Mouse (Mus musculus) small intestine, adult 2 months (tissue): ENCODE data around the gene Gpc1. TPM values are rescaled to one million over a fixed set of nuclear protein-coding genes. Genes with fewer than 3 reads are reported as not detected.

Experiments
- H3K27ac ChIP-seq: fragments of 200-500 bp; 2 replicates; pipeline ENCODE4 v1.5.1; 2012; ENCODE audit warnings: low read depth, low read length, control low read depth, inconsistent platforms; ENCODE audit not compliant: insufficient read depth
- H3K27me3 ChIP-seq: fragments of 200-500 bp; 2 replicates; pipeline ENCODE4 v1.6.1; 2012; ENCODE audit warnings: mild to moderate bottlenecking, moderate library complexity, low read length, inconsistent platforms; ENCODE audit not compliant: control insufficient read depth, insufficient read depth
- H3K36me3 ChIP-seq: fragments of 200-500 bp; 2 replicates; pipeline ENCODE4 v1.6.1; 2012; ENCODE audit warnings: mild to moderate bottlenecking, low read length, control low read depth, inconsistent platforms; ENCODE audit not compliant: control insufficient read depth, insufficient read depth
- H3K4me1 ChIP-seq: fragments of 200-500 bp; 2 replicates; pipeline ENCODE4 v1.6.1; 2012; ENCODE audit warnings: low read length, inconsistent platforms, mixed read lengths; ENCODE audit not compliant: control insufficient read depth, insufficient read depth, insufficient read length
- H3K4me3 ChIP-seq: fragments of 200-500 bp; 2 replicates; pipeline ENCODE4 v1.5.1; 2012; ENCODE audit warnings: low read depth, mild to moderate bottlenecking, control low read depth, inconsistent platforms, low read length, moderate library complexity
- CTCF ChIP-seq: fragments of 200-500 bp; IDR thresholded peaks from 2 replicates; pipeline ENCODE4 v1.5.1; 2012; ENCODE audit warnings: low read depth, mild to moderate bottlenecking, control low read depth, inconsistent platforms, low read length, moderate library complexity, mixed read lengths; ENCODE audit not compliant: insufficient replicate concordance, insufficient read length; ENCODE audit errors: extremely low read depth
- POLR2A ChIP-seq: fragments of 200-500 bp; IDR thresholded peaks from 2 replicates; pipeline ENCODE4 v1.6.1; 2012; ENCODE audit warnings: low read depth, mild to moderate bottlenecking, control low read depth, inconsistent platforms, low read length, moderate library complexity
- WGBS: fragments of 180-500 bp; shearing (Covaris S2); methylation state at CpG from one replicate; pipeline ENCODE4 v1.1.7; 2018; 5-methylcytosine and 5-hydroxymethylcytosine counted together
- polyA plus RNA-seq: library from polyadenylated mRNA; depleted of rRNA; stranded (reverse); fragments of >200 nt; gene quantifications from 2 replicates; pipeline ENCODE4 v1.2.3, GENCODE M21; 2012

Gene Gpc1
- polyA plus RNA-seq, 1 experiment = 8.4 TPM

- TF ChIP-seq POLR2A = no peak
- TF ChIP-seq CTCF = no peak
- H3K36me3 ChIP-seq = no peaks in the 10 kb centered on the region
- no peaks in the 10 kb centered on the region for H3K4me1 ChIP-seq
- H3K4me3 ChIP-seq = no peak overlapping the region
- H3K27ac ChIP-seq = no peak overlapping the region
- H3K27me3 ChIP-seq = no peaks in the 10 kb centered on the region
- WGBS = 60% methylated on average over 5 of the region's 5 CpGs
Observed at GRCm38 (mm10) chr1:92793781-92794180, 37.7 kb upstream of the Gpc1 start.

GRCm38 (mm10) chr1:92798425-92798824, 33.0 kb upstream of the Gpc1 start:
- Histone ChIP-seq H3K36me3 (no peaks in the 10 kb centered on the region), H3K27ac (no peak overlapping the region), H3K27me3 (no peaks in the 10 kb centered on the region), H3K4me1 (no peaks in the 10 kb centered on the region), H3K4me3 (no peak overlapping the region)
- TF ChIP-seq CTCF = no peak
- no peak for TF ChIP-seq POLR2A
- WGBS = 69% methylated on average over 2 of the region's 2 CpGs

GRCm38 (mm10) chr1:92799653-92800052, 31.8 kb upstream of the Gpc1 start:
- Histone ChIP-seq H3K27me3 (no peaks in the 10 kb centered on the region), H3K4me3 (no peak overlapping the region), H3K36me3 (no peaks in the 10 kb centered on the region), H3K27ac (no peak overlapping the region), H3K4me1 (no peaks in the 10 kb centered on the region)
- 58% methylated on average over 5 of the region's 5 CpGs for WGBS
- no peak for TF ChIP-seq CTCF
- no peak for TF ChIP-seq POLR2A

GRCm38 (mm10) chr1:92802362-92802761, 29.1 kb upstream of the Gpc1 start:
- H3K27me3 ChIP-seq = no peaks in the 10 kb centered on the region
- no peak overlapping the region for H3K27ac ChIP-seq
- TF ChIP-seq CTCF (no peak), POLR2A (no peak)
- no peak overlapping the region for H3K4me3 ChIP-seq
- WGBS = 94% methylated on average over 1 of the region's 1 CpGs
- no peaks in the 10 kb centered on the region for H3K4me1 ChIP-seq
- no peaks in the 10 kb centered on the region for H3K36me3 ChIP-seq

- H3K36me3 ChIP-seq = no peaks in the 10 kb centered on the region
- TF ChIP-seq CTCF (no peak), POLR2A (no peak)
- H3K4me1 ChIP-seq = no peaks in the 10 kb centered on the region
- no peaks in the 10 kb centered on the region for H3K27me3 ChIP-seq
- 60% methylated on average over 4 of the region's 4 CpGs for WGBS
- H3K27ac ChIP-seq = no peak overlapping the region
- no peak overlapping the region for H3K4me3 ChIP-seq
Observed at GRCm38 (mm10) chr1:92803376-92803775, 28.1 kb upstream of the Gpc1 start.

- no peak for TF ChIP-seq CTCF
- no peak overlapping the region for H3K4me3 ChIP-seq
- H3K27ac ChIP-seq = no peak overlapping the region
- H3K27me3 ChIP-seq = no peaks in the 10 kb centered on the region
- no peaks in the 10 kb centered on the region for H3K36me3 ChIP-seq
- H3K4me1 ChIP-seq = no peaks in the 10 kb centered on the region
- 61% methylated on average over 5 of the region's 5 CpGs for WGBS
Observed at GRCm38 (mm10) chr1:92805181-92805580, 26.3 kb upstream of the Gpc1 start.

- H3K27ac ChIP-seq = no peak overlapping the region
- H3K4me3 ChIP-seq = no peak overlapping the region
- WGBS = 53% methylated on average over 2 of the region's 2 CpGs
- H3K27me3 ChIP-seq = no peaks in the 10 kb centered on the region
- TF ChIP-seq CTCF = no peak
- TF ChIP-seq POLR2A = no peak
- no peaks in the 10 kb centered on the region for H3K36me3 ChIP-seq
- no peaks in the 10 kb centered on the region for H3K4me1 ChIP-seq
Observed at GRCm38 (mm10) chr1:92805836-92806235, 25.6 kb upstream of the Gpc1 start.

- 66% methylated on average over 3 of the region's 3 CpGs for WGBS
- H3K4me3 ChIP-seq = no peak overlapping the region
- TF ChIP-seq POLR2A (no peak), CTCF (no peak)
- no peaks in the 10 kb centered on the region for H3K36me3 ChIP-seq
- H3K27ac ChIP-seq = no peak overlapping the region
- H3K27me3 ChIP-seq = no peaks in the 10 kb centered on the region
- H3K4me1 ChIP-seq = no peaks in the 10 kb centered on the region
Observed at GRCm38 (mm10) chr1:92806720-92807119, 24.7 kb upstream of the Gpc1 start.
